Mouse (Mus musculus) lung, postnatal 36 days (tissue): Measurements from ENCODE around the gene Olfr548-ps1.
"Not testable (repeated sequence)": the region's sequence is repeated elsewhere in the genome, so short reads cannot be mapped to it uniquely, and the experiment has no call there.

Source experiments
- DNase-seq: peaks from one replicate; pipeline ENCODE4 v3.0.0; 2022; ENCODE audit warnings: mixed read lengths

Olfr548-ps1 gene

GRCm38 (mm10) chr7:102540596-102540995 is at the start of gene Olfr548-ps1:
TSS of gene Olfr548-ps1 (plus strand) at chr7:102540896.
- DNase-seq, result no peak

DNA sequence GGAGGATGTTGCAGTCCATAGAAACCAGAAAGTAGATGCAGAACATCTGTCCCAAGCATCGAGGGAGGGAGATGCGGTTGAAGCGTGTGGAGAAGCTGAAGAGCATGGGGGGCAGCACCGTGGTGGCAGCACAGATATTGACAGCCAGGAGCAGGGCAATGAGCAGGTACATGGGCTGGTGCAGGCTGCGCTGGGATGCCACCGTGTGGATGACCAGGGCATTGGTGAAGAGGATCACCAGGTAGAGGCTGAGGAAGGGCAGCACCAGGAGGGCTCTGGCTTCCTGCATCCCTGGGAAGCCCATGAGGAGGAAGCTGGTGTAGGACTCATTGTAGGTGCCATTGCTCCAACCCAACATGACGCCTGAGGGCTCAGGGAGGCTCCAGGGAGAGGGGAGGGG is 46.3 kb upstream of the Olfr548-ps1 start:
- not testable (repeated sequence) for DNase-seq

DNA sequence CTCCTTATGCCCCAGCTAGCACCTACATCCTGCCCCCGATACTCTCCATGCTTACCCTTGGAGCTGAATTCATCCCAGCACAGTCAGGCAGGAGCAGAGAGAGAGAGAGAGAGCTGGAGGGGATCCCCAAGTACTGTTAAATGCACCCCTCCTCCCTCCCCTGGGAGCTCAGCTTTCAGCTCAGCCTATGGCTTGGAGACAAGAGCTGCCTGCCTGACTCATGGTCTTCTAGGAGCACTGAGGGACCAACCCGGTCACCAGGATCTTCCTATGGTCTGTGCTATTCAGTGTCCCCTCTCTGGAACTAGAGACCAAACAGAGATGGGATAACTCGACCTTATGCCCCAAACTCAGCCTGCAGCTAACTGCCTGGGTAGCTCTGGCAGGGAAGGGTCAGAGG is 41.2 kb upstream of the Olfr548-ps1 start, which contains the start of gene Olfr545:
TSS of gene Olfr545 (minus strand) at position 101 of the 400 bp plus-strand sequence.
- DNase-seq, result no peak

- DNase-seq, result no peak
Observed at GRCm38 (mm10) chr7:102501986-102502385, 38.7 kb upstream of the Olfr548-ps1 start.

DNA sequence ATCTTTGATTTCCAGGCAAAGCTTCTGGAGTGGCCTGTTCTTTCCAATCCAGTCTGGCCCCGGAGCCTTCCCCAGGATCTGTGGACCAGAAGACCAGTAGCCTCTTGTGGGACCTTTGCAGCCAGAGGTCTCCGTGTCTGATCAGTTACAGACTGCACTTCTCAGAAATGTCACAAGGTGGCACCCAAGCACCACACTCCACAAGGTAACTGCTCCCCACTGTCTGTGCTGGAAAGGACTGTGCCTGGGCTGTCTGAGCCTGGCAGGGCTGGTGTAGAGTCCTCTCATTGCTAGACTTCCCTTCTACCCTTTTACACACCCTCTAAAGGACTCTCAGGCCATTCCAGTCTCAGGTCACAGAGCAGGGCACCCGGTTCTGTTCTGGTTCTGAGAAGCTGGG is 33.8 kb upstream of the Olfr548-ps1 start:
- DNase-seq, result peak; percentile 86

- no peak for DNase-seq
Observed at GRCm38 (mm10) chr7:102508066-102508465, 32.6 kb upstream of the Olfr548-ps1 start.

DNA sequence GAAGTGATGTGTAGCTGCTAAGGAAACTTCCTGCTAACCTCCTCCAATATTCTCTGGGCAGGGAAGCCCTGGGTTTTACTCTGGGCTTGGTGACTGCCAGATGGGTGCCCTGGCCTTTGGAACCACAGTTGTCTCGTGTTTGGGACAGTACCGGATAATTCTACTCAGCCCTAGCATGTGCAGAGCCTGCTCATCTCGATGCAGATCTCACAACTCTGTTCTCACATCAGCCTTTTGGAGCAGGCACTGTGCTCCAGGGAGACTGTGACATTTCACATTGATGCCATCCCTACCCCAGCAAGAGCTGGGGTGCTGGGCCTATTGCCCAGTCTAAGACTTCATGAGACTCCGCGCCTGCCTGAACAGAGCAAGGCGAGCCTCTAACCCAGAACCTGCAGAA is 32.0 kb upstream of the Olfr548-ps1 start:
- no peak for DNase-seq

- no peak for DNase-seq
Observed at GRCm38 (mm10) chr7:102509726-102510125, 31.0 kb upstream of the Olfr548-ps1 start.

DNA sequence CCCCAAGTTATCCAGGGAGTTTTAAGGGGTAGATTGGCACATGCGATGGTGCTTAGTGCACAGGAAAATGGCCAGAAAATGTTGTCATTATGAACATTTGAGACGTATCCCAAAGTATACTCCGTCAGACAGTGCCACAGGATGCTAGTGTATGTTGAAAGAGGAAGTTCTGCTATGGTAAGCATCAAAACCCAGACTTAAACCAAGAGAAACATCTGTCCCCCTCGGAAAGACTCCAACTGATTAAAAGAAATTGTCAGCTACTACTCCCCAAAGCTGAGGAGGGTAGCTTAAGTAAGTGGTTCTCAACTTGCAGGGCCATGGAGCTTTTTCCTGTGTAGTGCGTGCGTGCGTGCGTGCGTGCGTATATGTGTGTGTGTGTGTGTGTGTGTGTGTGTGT is 28.8 kb upstream of the Olfr548-ps1 start:
- no peak for DNase-seq

DNA sequence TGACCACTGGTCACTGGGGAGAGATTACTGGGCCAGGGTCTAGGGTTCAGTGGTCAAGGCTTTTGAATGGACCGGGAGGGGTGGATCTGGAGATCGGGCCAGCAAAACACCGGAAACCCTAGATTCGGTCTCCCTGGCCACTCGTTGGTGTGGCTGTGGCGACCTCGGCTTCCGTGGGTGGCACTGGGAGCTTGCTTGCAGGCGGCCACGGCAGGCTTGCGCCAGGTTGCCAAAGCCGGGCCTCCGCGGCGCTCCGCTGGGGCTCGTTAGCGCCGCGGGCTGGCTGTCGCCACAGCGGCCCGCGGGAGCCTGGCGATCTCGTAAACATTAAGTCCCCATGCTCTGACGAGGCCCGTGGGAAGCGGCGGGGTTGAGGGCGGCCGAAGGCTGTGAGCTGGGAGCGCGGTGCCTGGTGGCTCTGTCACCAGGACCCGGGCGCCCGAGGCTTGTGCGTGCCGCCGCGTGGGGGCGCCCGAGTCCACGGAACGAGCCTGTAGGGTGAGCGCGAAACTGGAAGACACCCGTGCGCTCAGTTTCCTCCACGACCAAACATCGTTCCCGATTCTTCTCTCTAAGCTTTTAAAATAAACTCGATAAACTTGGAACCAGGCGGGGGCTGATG is 27.8 kb upstream of the Olfr548-ps1 start:
- peak; percentile 85 for DNase-seq

GRCm38 (mm10) chr7:102514144-102514543 is 26.6 kb upstream of the Olfr548-ps1 start:
- DNase-seq, result no peak

DNA sequence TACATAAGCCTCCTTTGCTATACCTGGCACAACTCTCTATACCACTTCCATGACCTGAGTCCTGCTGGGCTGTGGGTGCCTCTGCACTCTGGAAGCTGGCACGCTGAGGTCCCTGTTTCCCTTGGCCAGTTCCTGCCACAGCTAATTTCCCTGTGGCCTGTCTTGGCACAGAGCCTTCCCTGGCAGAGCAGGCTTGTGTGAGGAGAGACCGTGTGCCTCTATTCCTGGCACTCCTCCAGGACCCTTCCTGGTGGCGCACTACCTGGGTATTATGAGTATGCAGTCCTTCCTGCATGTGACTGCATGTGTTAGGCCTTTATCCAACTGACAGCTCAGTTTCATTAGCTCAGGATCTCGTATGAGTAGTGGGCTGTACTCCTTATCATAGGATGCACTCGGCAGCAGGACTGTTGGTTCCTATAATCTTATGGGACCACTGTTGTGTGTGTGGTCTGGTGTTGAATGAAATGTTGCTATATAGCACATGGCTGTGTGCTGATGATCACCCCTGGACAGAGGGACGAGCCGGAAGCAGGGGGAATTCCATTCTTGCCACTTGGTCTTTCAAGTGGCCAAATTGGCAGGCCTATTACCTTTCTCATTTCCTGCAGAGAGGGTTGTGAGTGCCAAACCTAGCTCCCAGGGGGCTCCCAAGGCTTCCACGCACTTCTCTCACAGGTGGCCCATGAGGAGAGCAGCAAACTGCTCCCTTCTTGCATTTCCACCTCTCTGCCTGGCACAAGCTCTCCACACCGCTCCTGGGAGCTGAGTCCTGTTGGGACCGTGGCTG is 24.2 kb upstream of the Olfr548-ps1 start:
- peak; percentile 21 for DNase-seq

DNA sequence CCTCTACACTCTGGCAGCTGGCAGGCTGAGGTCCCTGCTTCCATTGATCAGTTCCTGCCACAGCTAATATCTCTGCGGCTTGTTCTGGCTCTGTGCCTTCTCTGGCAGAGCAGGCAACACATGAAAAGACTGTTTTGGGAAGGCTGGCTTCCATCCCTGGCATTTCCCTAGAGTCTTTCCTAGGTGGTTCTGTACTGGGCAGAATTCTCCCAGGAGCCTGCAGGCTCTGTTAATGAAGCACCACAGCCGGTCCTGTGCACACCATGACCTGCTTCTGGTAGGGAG is 23.7 kb upstream of the Olfr548-ps1 start:
- no peak for DNase-seq

DNA sequence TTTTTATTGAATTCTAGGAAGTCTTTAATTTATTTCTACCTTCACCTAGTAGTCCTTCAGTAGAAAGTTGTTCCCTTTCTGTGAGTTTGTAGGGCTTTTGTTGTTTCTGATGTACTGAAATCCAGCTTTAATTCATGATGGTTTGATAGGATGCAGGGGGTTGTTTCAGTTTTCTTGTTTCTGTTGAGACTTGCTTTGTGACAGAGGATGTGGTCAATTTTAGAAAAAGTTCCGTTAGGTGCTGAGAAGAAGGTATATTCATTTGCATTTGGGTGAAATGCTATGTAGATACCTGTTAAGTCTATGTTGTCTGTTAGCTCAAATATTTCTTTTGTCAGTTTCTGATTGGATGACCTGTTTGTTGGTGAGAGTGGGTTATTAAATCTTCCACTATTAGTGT is 11.6 kb upstream of the Olfr548-ps1 start:
- DNase-seq, result no peak

GRCm38 (mm10) chr7:102534449-102534848 is 6.2 kb upstream of the Olfr548-ps1 start, which contains the start of gene Olfr547:
TSS of gene Olfr547 (plus strand) at chr7:102534749.
- DNase-seq, result no peak

DNA sequence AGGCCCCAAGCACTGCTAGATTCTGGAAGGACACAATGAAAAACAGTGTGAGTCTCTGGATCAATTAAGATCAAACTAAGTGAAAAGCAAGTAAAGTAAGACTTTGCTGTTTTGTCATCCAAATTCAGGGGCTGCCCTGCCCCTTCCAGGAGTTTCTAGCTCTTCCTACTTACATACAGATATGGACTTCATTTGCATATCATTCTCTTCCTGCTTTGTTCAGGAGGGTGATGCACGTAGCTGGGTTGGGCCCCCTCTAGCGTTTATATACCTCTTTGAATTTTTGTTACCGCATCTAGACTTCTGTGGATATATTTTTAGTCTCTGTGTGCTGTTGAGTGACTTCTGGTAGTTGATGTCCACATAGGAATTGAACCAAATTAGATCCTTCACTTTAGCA is 555 bp downstream of the Olfr548-ps1 start:
- DNase-seq, result no peak

DNA sequence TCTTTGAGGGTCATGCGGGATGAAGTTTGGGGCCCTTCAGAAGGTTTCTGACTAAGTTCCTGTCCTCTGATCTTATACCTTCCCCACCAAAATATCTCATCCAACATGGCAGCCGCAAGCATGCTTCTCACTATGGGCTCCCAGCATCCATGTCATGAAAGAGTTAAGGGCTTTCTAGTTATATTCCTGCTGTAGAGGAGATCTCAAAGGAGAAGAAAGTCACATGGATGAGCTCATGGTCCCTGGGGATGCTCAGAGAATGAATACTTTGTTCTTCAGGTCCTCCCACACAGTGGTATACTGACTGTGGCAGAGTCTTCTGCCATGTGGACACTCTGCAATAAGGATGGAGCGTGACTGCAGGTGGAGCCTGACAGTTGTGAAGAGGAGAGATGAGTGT is 8.9 kb downstream of the Olfr548-ps1 start, which contains the start of gene Olfr549:
TSS of gene Olfr549 (plus strand) at position 301 of the 400 bp plus-strand sequence.
- no peak for DNase-seq

- no peak for DNase-seq
Observed at GRCm38 (mm10) chr7:102553279-102553678, 12.6 kb downstream of the Olfr548-ps1 start.

DNA sequence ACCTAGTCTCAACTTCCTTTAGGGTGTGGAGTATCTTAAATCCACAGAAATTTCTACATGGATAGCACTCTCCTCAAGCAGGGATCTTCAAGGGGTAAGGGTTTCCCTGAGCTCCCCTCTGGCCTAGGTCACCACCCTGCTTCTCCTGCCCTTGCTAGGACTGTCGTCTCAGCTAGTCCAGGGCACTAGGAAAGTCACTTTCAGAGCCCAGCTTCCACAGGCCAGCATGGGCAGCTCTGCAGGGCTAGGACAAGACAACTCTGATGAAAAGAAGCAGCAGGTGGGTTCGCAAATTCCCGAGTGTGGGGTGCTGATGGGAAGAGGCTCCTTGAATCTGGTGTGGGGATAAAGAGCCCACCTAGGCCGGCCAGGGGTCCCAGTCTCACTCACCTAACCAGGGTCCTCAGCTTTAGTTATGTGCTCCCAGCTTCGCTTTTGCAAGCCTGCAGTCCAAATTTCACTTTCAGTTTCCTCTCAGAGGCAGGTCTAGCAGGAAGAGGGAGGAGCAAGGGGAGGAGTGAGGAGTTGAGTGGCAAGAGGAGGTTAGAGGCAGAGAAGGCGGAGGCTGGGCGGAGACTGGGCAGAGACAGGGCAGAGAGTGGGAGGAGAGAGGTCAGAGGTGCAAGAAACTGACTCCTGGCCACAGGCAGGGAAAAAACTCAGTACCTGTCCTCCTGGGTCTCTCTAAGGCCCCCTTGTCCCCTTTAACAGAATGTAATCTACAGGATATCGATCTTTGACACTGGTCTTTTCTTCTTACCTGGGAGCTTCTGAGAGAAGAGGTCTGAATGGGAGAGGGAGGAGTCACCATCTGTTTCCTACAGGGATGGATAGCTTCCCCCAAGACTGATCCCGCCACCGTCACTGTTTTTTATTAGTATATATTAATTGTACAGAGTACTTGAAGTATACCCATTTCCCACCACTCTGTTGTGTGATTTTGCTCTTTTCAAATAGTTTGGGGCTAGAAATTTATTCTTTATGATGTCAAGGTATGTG is 24.6 kb downstream of the Olfr548-ps1 start, which contains the start of gene Trim21:
TSS of gene Trim21 (minus strand) at position 488 of the 999 bp plus-strand sequence.
- peak; percentile 98 for DNase-seq

- no peak for DNase-seq
Observed at GRCm38 (mm10) chr7:102566219-102566618, 25.5 kb downstream of the Olfr548-ps1 start.

DNA sequence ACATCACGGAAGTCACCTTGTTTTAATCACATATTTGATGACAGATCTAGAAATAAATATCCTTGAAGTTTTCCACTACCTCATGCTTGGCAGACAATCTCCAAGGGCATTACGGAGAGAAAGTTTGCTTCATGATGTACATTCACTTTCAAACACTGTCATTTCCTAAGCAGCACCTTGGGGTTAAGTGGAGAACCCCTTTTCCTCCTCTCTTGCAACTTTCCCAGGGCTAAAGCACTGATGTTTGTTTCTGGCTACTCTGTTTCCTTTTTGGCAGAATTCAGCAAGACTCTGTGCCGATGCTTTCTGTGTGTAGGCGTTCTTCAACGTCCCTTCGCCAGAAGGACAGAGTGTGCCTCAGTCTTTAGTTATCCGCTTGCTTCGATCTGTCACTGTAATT is 30.4 kb downstream of the Olfr548-ps1 start, which contains the start of gene Olfr550:
TSS of gene Olfr550 (plus strand) at position 301 of the 400 bp plus-strand sequence.
- no peak for DNase-seq

DNA sequence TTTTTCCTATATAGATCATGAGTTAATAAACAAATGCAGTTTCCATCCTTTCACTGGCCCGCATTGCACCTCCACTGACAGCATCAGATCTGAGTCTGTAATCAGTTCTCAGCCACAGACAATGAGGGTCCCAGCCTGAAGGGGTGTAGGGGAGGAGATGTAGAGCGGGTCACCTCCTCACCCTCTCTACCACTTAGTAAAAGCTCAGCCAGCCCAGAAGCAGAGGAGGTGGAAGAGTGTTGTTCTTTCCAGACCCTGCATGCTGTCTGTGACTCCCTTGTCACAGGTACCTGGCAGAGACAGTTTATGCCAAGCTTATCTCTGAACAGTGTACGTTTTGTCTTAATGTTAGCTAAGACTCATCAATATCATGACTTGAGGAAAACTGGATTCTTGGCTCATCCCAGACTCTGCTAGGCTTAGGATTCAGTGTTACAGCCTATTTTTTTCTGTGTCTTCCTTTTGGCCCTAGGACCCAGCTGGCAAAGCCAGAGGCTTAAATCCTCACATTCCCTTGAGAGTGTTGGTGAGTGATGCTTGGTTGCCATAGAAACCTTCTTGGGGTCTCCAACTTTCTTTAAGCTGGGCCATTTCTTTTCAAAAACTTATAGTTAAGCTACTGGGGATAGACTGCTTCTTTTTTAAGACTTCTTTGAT is 32.6 kb downstream of the Olfr548-ps1 start:
- DNase-seq, result no peak
